Mouse (Mus musculus) E14TG2a.4 (cell line): ENCODE results near the gene Trdmt1.

Experiments
- CTCF ChIP-seq: conservative IDR thresholded peaks from 2 replicates; pipeline ENCODE4 v1.5.1; 2014; ENCODE audit warnings: low read length
- NANOG ChIP-seq: IDR thresholded peaks from 2 replicates; pipeline ENCODE4 v1.6.1; 2014; ENCODE audit warnings: borderline replicate concordance, low read length, mixed read lengths

DNA sequence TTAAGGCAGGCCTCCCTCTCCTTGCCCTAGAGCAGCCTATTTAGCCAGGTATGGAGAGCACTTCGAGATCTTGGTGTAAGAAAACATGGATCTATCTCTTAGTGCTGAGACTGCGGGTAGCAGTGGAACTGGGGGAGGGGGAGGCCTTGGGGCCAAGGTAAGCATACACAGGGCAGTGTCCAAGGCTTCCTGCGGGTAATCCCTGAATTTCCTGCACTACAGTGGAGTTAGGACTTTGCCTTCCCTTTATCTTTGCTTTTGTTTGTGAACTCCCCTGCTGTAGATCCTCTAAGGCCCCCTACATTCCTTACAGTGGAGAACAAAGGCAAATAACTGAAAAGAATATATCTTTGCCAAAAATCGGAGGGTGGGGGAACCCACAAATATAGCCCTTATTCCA, 29.5 kb downstream of the Trdmt1 start:
- no peak for TF ChIP-seq NANOG
- TF ChIP-seq CTCF: no peak
